Mouse (Mus musculus): ENCODE measurements around the gene Tcf7l2. TPM values are rescaled to one million over a fixed set of nuclear protein-coding genes. Genes with fewer than 3 reads are reported as not detected.

Tcf7l2 gene
- polyA plus RNA-seq, 1 experiment, result 10.9 TPM

GRCm38 (mm10) chr19:55966066-55966465 lies 224.4 kb downstream of the Tcf7l2 start:
- TF ChIP-seq GATA1 (IDR thresholded peaks at IDR 0.05; ENCODE audit: low read length), result no peak

- no peak for TF ChIP-seq GATA1 (IDR thresholded peaks at IDR 0.05; ENCODE audit: low read length)
These were observed 228.4 kb downstream of the Tcf7l2 start for GRCm38 (mm10) chr19:55969929-55970531.

DNA sequence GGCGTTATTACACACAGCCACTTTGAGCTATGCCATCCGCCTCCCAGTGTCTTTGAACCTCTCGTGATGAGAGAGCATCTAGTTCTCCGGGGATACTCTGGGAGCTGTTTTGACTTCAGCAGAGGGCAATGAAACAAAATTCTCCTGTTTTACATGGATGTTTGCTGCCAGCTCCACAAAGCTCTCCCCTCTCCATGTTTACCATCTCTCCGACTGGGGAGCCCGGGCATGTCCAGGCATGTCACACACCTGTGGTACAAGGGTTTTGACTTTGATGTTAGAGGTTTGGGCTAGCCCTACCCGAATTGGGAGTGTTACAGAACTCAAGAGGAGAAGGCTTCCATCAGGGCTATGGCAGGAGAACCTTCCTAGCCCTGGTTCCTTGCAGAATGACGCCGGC lies 234.5 kb downstream of the Tcf7l2 start:
- TF ChIP-seq GATA1 (IDR thresholded peaks at IDR 0.05; ENCODE audit: low read length), result no peak

Data from G1E-ER4 (cell line).